Mouse (Mus musculus): Measurements from ENCODE around the gene Gdpd5. TPM values are rescaled to one million over a fixed set of nuclear protein-coding genes. Genes with fewer than 3 reads are reported as not detected.

Gene Gdpd5
- 14.3 and 18.3 TPM in 2 replicates for polyA plus RNA-seq (2012; rRNA removed)

DNA sequence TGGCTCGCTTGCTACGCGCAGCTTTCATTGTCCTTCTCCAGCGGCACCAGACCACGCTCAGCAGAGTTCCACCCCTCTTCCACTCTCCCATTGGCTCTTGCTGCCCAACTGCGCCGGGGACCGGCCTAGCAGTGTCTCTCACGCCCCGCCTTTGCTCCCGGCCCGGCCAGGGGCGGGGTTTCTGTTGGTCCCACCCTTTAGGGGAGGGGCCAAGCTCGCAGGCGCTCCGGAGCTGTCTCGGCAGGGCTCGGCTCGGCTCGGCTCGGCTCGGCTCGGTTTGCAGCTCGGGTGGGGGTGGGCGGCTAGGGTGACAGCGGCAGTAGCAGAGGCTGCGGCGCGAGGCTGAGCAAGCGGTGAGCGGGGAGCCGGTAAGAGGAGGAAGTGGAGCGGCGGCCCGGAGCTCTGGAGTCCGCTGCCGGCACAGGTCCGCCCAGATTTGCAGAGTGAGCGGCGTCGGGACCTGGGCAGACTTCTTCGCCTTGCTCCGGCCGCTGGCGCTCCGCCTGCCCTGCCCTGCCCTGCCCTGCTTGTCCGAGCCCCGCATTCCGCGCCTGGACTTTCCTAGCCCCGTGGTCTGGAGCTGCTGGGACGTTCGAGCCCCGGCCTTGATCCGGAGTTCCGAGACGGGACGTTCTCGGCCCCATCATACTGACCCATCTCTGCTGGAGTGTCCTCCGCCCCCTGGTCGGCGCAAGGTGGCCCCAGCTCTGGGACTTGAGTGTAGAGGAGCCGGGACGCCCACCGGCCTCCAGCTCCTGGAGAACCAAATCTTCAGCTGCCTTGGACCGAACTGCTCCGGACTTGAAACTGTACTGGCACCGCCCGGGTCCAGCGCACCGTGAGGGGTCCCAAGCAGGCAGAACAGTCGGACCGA is at the start of gene Gdpd5:
Gdpd5 (plus strand) TSS at position 201 of the 874 bp plus-strand sequence.
- under 1% methylated on average over 66 of the region's 73 CpGs for WGBS
- DNase-seq (ENCODE audit: low read depth, low spot score), result peak; percentile 85

DNA sequence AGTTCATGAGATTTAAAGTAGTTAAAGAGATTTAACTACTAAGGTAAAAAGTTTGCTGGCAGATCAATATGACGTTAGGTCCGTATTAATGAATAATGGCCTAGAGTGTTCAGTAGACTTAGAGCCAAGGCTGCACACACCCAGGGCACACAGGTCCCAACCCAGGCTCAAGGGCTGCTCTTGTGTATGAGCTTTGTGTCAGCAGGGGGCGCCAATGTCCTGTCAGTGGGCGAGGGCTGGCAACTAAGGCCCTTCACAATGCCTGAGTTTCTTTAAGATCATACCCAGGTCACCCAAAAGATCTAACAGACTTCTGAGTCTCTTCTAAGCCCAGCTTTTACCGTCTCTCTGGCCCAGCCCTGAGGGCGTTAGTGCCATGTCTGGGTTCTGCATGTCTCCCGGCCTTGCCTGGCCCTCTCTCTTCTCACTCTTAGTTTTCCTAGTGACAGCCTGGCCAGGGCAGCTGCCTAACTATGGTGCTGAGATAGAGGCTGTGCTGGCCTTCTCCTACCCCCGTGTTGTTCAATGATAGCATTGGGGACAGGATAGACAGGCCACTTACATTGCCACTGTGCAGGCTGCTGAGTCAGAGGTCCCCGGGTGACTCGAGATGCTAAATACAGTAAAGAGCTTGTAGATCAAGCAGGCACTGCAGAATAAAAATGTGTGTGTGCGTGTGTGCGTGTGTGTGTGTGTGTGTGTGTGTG is 48.3 kb upstream of the Gdpd5 start:
- 48% methylated on average over 12 of the region's 12 CpGs for whole genome bisulfite sequencing
- DNase-seq (ENCODE audit: low read depth, low spot score), result no peak

DNA sequence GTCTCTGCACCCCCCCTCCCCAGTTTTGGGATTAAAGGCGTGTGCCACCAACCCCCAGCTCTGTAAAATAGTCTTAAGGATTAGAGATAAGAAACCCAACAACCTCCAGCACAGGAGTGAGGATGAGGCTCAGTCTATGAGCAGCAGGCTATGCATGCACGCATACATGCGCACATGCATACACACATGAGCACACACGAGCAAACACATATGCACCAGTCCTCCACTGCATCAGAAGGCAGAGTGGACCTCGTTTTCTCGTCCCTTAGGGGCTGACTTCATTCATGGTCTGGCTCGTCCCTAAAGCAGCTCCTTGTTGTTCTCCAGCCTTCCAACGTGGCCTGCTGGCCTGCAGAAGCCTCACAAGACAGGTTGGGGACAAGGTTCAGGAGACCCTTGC is 40.5 kb upstream of the Gdpd5 start:
- no peak for DNase-seq (ENCODE audit: low read depth, low spot score)
- WGBS, result 78% methylated on average over 8 of the region's 8 CpGs

DNA sequence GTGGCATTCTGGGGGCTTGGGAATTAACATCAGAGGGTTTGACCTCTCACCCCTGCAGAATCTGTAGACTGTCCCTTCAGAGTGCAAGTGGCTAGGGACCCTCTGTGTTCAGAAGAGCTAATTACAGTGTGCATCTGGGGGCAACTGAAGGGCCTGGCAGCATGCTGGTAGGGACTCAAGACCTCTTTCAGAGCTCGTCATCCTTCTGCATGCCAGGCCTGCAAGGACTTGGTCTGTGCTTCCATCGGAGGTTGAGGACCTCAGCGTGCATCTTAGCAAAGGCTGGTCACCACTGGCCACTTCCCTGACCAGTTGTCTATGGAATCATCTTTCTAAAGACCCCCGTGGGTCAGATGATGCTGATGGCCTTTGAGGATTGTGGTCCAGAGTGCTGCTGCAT is 37.6 kb upstream of the Gdpd5 start:
- no peak for DNase-seq (ENCODE audit: low read depth, low spot score)
- 84% methylated on average over 4 of the region's 4 CpGs for WGBS

DNA sequence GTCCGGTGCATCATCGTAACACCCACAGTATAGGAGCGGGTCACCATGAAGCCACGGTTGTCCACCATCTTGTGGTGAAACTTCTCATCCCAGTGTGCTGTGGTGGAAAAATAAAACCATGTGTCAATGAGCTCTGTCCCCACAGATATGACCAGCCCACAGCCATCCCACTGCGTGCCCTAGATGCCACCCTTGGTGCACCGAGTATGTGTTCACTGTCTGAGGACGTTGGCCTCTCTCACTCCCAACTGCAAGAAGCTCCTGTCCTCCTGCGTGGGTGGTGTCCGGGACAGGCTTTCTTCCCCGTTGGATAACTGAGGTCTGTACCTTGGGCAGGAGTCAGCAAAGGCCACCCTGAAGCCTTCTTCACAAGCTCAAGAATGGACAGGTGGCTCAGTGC is 33.9 kb upstream of the Gdpd5 start:
- no peak for DNase-seq (ENCODE audit: low read depth, low spot score)
- 90% methylated on average over 10 of the region's 10 CpGs for WGBS

DNA sequence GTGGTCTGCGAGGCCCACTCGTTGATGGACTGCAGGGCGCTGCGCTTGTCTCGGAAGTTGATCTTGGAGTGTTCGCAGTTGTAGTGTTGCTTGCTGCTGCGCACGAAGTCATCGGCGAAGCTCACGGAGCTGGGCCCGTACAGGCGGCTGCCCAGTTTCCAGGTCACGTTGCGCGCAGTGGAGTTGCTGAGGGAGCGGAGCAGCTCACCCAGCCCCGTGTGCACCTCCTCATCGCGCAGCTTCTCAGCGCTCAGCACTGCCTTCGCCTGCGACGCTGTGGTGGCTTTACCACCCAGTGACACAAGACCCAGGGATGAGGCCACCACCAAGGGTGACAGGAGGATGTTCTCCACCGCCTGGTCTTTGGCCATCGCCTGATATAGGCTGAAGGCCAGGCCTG is 32.3 kb upstream of the Gdpd5 start:
- DNase-seq (ENCODE audit: low read depth, low spot score), result no peak
- WGBS, result 92% methylated on average over 26 of the region's 26 CpGs

DNA sequence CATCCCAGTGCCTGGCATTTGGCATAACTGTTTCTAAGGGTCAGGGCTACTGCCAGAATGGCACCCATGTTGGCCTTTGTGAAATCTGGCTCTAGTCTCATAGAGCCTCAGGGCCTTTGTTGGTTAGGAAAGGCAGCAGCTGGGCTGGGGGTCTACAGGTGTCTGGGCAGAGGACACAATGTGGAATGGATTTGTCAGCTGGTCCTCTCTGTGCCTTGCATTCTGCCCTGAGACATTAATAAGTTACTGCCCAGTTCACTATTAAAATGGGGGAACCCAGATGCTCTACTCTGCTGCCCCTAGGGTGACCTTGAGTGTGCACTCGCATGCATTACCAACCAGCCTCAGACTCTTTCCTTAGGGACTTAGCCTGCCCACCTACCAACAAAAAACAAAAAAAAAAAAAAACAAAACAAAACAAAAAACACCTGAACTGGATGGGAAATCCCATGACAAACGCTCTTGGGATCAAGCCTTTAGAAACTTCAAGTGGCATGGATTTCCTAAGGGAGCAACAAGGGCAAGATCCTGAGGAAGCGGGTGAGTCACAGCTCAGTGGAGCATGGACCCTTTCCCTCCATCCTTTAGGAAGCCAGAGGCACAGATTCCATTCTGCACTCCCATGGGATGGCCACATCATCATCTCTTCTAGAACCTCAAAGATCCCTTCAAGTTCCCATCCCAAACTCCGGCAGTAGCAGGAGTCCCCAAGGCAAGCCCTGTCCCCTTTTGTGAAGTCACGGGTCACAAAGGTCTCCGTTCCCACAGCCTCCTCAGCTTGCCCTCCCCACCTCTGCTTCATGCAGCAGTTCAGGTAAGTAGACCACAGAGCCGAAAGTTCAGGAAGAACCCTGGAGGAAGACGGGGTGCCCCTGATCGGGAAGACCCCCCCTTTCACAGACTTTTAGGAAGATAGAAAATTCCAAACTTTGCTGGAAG is 31.2 kb upstream of the Gdpd5 start:
- 70% methylated on average over 9 of the region's 9 CpGs for WGBS
- no peak for DNase-seq (ENCODE audit: low read depth, low spot score)

DNA sequence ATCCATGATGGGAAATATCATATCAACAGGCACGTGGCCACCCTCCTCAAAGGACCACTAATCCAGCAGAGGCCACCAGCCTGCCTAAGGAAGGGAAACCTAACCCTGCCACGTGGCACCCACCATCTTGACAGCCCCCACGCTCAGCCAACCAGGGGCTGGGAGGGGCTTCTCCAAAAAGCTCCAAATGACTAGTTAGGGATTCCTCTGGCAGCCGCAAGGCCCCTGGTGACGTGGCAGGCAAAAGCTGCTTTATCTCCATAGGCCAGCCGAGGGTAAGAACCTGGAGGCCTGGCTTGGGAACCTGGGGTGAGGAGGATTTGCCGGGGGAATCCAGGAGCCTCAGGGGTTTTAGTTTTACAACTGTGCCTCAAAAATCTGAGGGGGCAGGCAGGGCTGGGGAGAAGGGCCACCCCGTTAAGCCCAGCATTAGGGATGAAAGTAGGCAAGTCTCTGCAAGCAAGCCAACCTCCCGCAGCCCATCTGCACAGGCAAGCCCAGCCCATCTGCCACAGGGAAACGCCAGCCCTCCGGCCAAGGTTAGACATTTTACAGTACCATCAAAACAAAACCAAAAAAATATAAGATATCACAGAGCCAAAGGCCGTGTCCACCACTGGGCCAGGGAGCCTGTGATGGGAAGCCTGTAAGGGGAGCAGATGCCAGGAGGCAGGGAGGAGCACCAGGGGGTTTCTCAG is 30.0 kb upstream of the Gdpd5 start:
- WGBS, result 61% methylated on average over 12 of the region's 12 CpGs
- no peak for DNase-seq (ENCODE audit: low read depth, low spot score)

DNA sequence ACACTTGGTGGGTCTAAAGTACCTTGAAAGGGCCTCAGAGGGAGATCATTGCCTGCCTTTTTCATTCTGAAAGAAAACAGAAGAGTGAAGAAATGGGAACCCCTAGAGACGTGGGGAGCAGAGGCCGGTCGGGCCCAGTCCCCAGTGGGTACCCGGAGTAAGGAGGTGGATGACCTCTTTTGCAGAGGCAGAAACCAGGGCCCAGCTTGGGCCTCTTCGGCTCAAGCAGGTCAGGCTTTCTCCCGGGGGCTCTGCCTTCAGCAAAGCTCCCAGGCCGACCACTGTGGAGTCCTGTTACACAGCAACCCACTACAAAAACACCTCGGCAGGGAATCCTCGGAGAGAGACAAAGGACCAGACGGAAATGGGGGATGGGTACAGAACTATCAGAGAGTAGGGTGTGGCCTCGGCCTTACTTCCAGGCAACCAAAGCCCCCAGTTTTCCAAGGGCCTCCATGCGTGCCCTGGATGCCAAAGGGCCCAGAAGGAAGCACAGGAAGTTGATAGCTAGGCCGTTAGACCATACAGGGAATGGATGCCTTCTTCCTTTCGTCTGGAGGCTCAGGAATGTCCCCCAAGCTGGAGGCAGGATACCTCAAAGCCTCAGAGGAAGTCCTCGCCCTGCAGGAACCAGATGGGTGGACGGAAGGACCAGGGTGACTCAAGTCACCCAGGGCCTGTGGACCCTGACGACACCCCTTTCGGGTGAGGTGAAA is 29.3 kb upstream of the Gdpd5 start:
- WGBS, result 57% methylated on average over 18 of the region's 18 CpGs
- no peak for DNase-seq (ENCODE audit: low read depth, low spot score)

DNA sequence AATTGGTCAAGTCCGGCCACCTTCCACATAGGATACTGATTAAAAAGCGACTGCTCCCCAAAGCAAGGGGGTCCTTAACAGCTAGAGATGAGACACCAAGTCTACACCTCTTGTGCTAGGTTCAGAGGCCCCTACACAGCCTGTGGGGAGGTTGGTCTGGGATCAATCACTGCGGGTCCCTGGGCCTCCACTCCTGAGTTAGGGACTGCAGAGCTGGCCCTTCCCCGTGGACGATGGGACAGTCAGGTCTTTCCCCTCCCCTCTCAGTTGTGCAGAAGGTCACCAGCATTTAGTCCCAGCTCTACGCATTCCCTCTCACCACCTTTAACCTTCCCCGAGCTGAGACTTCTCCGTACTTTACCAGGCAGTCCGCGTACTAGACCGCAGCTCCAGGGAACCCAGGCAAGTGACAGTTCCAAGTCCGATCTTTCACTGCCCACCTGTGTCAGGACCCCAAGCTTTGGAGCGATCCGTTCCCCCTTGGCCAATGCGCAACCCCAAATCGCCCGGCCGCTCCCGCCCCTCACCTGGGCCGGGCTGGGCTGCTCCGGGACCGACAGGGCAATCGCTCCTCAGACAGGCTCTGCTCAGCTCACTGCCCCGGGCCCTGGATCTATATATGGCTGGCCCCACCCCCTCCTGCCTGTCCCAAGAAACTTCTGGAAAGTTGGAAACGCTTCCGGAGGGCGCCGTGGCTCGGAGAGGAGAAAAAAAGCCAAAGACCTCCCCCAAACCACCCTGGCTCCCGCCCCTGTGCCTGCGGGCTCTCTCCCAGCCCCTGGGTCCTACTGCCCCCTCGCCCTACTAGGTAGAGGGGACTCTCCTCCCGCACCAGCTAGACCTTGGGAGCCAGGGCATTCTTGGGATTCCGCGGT is 28.5 kb upstream of the Gdpd5 start, which contains the start of gene Serpinh1:
Serpinh1 (minus strand) TSS at position 714 of the 875 bp plus-strand sequence.
- 11% methylated on average over 35 of the region's 35 CpGs for WGBS
- DNase-seq (ENCODE audit: low read depth, low spot score), result no peak

DNA sequence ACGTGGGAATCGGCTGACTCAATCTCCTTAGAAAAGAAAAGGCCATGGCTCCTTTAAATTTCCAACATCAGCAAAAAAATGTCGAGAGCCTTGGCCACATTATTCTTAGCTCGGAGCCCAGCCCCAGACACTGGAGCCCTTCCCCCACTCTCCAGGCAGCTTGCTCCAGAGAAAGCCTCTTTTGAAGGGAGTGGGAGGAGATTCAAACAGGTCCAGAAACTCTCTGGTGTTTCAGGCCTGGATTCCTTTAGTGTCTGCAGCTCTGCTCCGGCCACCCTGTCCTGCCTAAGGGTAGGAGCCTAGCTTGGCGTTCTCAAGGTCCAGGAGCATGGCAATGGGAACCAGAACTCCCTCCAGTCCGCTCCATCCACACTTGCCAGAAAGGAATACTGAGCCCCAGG is 25.5 kb upstream of the Gdpd5 start:
- DNase-seq (ENCODE audit: low read depth, low spot score), result no peak
- 37% methylated on average over 7 of the region's 7 CpGs for WGBS

DNA sequence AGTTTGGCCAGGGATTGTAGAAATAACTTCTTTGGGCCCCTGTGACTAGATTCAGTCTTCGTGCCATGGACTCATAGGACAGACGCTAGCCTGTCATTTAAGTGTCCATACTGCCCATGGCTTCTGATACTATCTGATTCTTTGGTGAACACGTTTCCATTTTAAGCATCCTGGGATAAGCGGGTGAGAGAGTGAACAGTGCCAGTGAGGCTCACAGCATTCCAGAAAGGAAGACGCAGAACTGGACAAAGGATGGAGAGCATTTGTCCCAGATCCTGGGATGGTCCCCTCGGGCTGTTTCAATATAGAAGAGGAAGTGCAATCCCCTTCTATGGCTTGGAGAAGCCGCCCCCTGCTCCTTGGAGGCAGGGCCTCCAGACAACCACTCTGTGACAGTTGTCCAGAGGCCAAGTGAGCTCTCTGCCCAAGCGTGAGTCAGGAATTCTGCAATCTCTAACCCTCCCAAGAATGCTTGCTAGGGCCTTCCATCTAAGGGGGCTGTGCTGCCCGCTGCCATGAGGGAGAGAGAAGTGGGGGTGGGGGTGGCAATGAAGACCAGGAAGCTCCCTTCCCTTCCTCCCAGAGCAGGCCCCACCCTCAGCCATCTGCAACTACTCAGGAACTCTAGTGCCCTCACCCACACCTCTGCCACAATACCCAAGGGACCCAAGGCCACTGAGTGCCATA is 24.8 kb upstream of the Gdpd5 start:
- no peak for DNase-seq (ENCODE audit: low read depth, low spot score)
- 50% methylated on average over 9 of the region's 9 CpGs for WGBS

DNA sequence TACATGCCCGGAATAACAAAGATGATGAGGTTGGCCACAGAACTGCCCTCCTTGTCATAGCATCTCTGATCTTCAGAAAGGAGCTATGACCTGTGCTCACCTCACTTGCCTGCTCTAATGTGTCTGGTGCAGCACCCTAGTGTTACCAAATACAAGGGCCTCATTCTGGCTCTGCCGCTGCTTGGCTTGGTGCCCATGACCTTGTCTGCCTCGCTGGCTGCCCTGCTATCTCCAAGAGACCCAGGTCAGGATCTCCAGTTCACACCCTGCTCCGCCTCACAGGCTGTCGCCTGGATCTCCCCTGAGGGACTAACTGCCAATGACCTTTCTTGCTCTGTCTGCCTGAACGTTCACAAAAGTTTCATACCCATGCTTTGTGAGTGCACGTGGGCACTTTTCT is 24.0 kb upstream of the Gdpd5 start:
- DNase-seq (ENCODE audit: low read depth, low spot score), result no peak
- WGBS, result 29% methylated on average over 7 of the region's 7 CpGs

DNA sequence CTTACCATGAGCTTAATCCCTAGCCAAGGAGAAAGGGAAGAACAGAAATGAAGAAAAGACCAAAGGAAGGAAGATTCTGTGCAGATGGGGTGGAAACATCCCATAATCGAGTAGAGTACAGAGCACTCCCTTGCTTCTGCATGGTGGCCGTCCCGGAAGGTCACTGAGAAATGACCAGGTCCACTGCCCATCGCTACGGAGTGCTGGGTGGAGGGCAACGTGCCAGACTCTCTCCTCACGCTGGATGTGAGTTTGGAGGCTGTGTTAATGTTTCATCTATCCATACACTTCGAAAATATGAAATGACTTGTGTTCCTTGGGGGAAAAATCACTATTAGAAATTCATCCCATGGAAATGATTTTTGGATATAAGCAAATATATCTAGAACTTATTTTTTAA is 22.8 kb upstream of the Gdpd5 start:
- DNase-seq (ENCODE audit: low read depth, low spot score), result no peak
- WGBS, result 85% methylated on average over 8 of the region's 8 CpGs

DNA sequence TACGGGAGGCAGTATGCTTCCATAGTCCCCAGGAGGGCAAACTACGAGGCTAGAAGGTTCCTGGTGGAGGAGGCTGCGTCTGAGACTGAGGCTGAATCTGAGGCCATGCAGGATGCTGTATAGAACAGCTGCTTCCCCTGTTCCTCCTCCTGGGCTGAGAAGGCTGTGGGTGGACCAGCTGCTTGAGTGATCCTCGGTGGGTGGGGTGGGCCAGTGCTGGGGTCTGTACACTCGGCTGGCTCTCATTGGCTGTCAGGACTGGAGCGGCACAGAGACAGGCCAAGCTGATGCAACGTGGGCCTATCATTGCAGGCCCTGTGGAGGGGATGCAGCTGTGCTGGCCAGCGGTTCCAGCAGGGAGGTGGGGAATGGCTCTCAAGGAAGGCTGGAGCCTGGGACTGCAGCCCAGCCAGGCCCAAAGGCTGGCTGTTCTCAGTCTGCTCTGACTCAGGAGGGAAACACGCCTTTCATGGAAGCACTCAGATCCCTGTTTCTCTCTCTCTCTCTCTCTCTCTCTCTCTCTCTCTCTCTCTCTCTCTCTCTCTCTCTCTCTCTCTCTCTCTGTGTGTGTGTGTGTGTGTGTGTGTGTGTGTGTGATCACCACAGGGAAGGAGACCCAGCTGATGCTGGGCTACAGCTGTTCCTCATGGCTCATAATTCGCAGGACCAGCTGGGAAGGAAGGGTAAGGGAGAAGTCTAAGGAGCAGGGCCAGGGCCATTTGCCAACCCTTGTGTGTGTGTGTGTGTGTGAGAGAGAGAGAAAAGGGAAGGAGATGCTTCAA is 21.0 kb upstream of the Gdpd5 start:
- 47% methylated on average over 10 of the region's 10 CpGs for WGBS
- DNase-seq (ENCODE audit: low read depth, low spot score), result no peak

DNA sequence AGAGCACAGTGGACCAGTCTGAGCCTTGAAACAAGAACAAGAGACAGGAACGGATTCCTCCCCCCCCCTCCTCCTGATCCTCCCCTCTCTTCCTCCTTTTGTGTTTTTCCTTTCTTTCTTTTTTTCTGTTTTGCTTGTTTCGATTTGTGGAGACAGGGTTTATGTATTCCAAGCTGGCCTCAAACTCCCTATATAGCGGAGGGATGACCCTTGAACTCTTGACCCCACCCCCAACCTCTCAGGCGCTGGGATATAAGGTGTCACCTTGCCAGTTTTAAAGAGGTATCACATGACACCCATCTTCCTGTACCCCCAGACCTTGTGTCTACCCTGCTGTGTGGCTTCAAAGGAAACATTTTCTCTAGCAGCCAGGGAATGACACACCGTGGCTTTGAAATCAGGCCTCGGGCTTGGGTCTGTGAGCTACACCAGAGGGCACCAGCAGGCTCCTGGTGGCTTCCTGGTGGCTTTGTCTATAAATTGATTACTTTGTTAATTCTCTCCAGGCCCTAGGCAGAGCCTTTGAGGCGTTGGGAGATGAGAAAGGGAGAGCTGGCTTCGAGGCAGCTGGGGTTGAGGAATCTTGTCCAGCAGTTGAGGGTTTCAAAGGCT is 20.3 kb upstream of the Gdpd5 start:
- 34% methylated on average over 8 of the region's 8 CpGs for WGBS
- no peak for DNase-seq (ENCODE audit: low read depth, low spot score)
